Mouse (Mus musculus) frontal cortex, postnatal 36 days (tissue): Measurements from ENCODE around the gene Trmt44.
A peak's percentile ranks its signal among the peaks of the same experiment; 100 is the strongest.

Experiments used
- DNase-seq, 2 experiments: peaks; one replicate each; pipeline ENCODE4 v3.0.0; 2022; ENCODE audit warnings: low spot score in 2 of 2

Gene Trmt44

GRCm38 (mm10) chr5:35574653-35575599 is at the start of gene Trmt44:
Gene Trmt44, minus strand, starts transcription at chr5:35575070.
- DNase-seq = peak; percentile 93 to 96

- no peak for DNase-seq
Observed at GRCm38 (mm10) chr5:35623831-35624230, 49.0 kb upstream of the Trmt44 start.

- no peak for DNase-seq
Observed at GRCm38 (mm10) chr5:35621114-35621513, 46.2 kb upstream of the Trmt44 start.

- no peak for DNase-seq
Observed at GRCm38 (mm10) chr5:35616943-35617342, 42.1 kb upstream of the Trmt44 start.

GRCm38 (mm10) chr5:35612722-35613121 is 37.9 kb upstream of the Trmt44 start:
- DNase-seq = no peak

- no peak for DNase-seq
Observed at GRCm38 (mm10) chr5:35611900-35612299, 37.0 kb upstream of the Trmt44 start.

GRCm38 (mm10) chr5:35611170-35611569 is 36.3 kb upstream of the Trmt44 start:
- DNase-seq = no peak

- DNase-seq = no peak
Observed at GRCm38 (mm10) chr5:35610381-35610780, 35.5 kb upstream of the Trmt44 start.

GRCm38 (mm10) chr5:35609971-35610370 is 35.1 kb upstream of the Trmt44 start:
- DNase-seq = no peak

GRCm38 (mm10) chr5:35609381-35609780 is 34.5 kb upstream of the Trmt44 start:
- no peak for DNase-seq

GRCm38 (mm10) chr5:35608559-35608958 is 33.7 kb upstream of the Trmt44 start:
- no peak for DNase-seq

- DNase-seq = peak in 1 of 2 experiments; percentile 12
Observed at GRCm38 (mm10) chr5:35607784-35608183, 32.9 kb upstream of the Trmt44 start.

GRCm38 (mm10) chr5:35606800-35607199 is 31.9 kb upstream of the Trmt44 start:
- no peak for DNase-seq

- no peak for DNase-seq
Observed at GRCm38 (mm10) chr5:35605355-35605754, 30.5 kb upstream of the Trmt44 start.

GRCm38 (mm10) chr5:35601526-35601925 is 26.7 kb upstream of the Trmt44 start:
- DNase-seq = no peak

GRCm38 (mm10) chr5:35600233-35600632 is 25.4 kb upstream of the Trmt44 start:
- DNase-seq = no peak

GRCm38 (mm10) chr5:35596169-35597160 is 21.6 kb upstream of the Trmt44 start:
- DNase-seq = no peak

- DNase-seq = peak; percentile 70 to 79
Observed at GRCm38 (mm10) chr5:35595706-35596105, 20.8 kb upstream of the Trmt44 start.

GRCm38 (mm10) chr5:35594768-35595167 is 19.9 kb upstream of the Trmt44 start:
- DNase-seq = no peak

GRCm38 (mm10) chr5:35593272-35593671 is 18.4 kb upstream of the Trmt44 start:
- no peak for DNase-seq

GRCm38 (mm10) chr5:35592824-35593223 is 18.0 kb upstream of the Trmt44 start:
- no peak for DNase-seq

GRCm38 (mm10) chr5:35592081-35592736 is 17.3 kb upstream of the Trmt44 start:
- no peak for DNase-seq
